Mouse (Mus musculus) activated CD4-positive, CD25-positive, alpha-beta regulatory T cell, adult 9 weeks (primary cell): Measurements from ENCODE around the gene Micall2. TPM values are rescaled to one million over a fixed set of nuclear protein-coding genes. Genes with fewer than 3 reads are reported as not detected.

Experiments
- polyA plus RNA-seq: library from polyadenylated mRNA; unstranded; fragments of 100-300 nt; shearing (Covaris generic); gene quantifications from one replicate; pipeline ENCODE4 v1.2.1, GENCODE M21; 2017

Micall2 gene
- polyA plus RNA-seq, result 0.34 TPM

GRCm38 (mm10) chr5:139735677-139736503 is at the start of gene Micall2:
Gene Micall2 (minus strand): TSS chr5:139736336.

GRCm38 (mm10) chr5:139775216-139775926 is 39.2 kb upstream of the Micall2 start, which contains the start of gene Ints1:
Gene Ints1 (minus strand): TSS chr5:139775674.

Other genes with a start within 250 kb of the Micall2 start
- gene Uncx, start 192.8 kb downstream of the Micall2 start, polyA plus RNA-seq, result not detected
- 61.9 TPM for gene Ints1, start 39.3 kb upstream of the Micall2 start, polyA plus RNA-seq
- gene Mafk, start 55.2 kb upstream of the Micall2 start, polyA plus RNA-seq, result 43.6 TPM
- not detected for gene Tmem184a, start 83.6 kb upstream of the Micall2 start, polyA plus RNA-seq
- not detected for gene Gm26938, start 90.1 kb upstream of the Micall2 start, polyA plus RNA-seq
- gene Psmg3, start 90.5 kb upstream of the Micall2 start, polyA plus RNA-seq, result 59.5 TPM
- not detected for gene Elfn1, start 171.6 kb upstream of the Micall2 start, polyA plus RNA-seq